Mouse (Mus musculus) kidney, adult 18-20 months (tissue): ENCODE measurements around the gene Cluh.

Source experiments
- DNase-seq: peaks from one replicate; pipeline ENCODE4 v3.0.0; 2021

The Cluh gene

DNA sequence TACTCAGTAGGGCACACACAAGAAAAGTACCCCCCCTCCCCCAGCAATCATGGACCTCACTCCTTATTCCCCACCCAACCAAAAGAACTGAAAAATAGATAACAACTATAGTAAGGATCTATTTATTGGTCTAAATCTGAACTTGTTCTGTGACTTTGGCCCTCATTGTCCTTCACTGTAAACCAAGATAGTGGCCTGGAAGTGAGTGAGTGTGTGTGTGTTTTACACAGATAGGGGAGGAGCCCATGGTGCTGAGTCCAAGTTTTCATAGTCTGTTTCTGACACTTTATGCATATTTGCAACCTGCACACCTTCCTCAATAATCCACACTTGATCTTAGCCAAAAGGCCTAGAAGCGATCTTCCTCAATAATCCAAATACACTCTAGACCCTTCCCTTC, 619 bp upstream of the Cluh start:
- DNase-seq = no peak

DNA sequence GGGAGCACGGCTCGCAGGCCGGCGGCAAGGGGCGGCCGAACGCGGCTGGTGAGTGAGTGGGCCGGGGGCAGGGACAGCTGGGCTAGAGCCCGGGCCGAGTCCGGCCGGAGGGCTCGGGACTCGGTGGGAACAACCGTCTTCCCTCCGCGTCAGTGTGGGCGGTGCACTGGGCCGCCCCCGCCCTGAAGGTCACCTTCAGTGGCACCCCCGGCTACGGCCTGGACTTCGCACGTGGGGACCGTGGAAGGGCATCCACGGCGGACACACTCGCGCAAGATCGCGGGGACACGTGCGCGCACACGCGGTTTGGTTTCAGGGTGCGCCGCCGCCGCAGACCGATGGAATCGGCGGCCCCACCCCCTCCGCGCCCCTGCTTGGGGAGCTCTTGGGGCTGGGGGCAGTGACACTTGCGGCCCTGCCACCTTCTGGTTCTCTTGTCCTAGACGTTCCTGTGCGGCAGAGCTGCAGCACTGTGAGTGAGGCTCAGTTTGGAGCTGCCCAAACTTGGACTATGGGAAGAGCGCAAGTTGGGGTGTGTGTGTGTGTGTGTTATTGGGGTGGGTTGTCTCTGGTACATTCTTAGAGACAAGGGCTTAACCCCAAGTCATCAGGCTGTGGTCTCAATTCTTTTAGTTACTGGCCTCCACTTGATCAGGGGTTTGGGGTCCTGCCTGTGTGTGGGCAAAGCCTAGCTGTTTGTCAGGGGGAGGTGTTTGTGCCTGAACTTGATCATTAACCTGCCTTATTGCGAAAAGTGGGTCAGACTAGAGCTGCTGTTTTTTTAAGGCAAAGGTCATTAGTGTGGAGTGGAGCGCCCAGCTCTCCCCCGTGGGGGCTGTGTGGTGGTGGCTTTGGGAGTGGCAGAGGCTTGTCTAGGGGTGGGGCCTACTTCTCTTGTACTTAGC, 604 bp downstream of the Cluh start:
- peak; percentile 75 for DNase-seq

DNA sequence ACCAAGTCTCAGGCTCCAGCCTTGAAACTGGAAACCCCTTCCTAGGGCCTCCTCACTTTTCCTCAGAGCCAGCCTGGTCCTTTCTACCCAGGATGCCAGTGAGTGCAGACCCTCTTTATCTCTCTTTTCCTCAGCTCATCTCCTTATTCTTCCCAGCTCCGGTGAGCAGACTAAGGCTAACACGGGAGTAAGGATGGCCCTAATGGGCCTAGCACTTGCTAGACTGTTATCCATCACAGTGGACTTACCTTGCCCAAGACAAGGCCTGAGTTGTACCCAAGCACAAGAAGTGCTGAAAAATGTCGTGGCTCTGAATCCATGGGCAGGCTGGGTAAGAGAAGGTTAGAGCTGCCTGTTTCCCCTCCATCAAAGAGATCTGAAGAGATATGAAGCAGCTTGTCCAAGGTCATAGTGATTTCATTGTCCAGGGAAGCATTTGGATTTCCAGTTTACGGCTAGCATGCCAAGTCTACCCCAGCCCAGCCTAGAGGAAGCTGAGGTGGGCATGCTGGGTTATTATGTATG, 1.3 kb downstream of the Cluh start:
- DNase-seq = no peak

DNA sequence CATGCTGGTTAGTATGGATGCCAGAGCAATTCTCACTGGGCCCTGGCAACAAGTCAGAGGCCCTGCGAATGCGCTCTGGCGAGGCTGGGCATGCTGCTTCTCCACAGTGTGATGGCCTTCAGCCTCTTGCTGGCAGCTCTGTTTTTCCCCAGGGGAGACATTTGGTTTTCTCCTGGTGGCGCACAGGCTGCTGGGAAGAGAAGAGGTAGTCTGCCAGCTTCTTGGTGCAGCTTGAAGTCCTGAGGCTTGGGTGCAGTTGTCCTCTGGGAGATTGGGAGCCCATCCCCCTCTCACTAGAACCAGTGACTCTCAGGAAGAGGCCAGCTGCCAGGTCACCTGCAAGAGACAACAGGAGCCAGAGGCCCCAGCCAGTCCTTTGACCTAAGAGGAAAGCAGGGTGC, 3.5 kb downstream of the Cluh start:
- DNase-seq = peak; percentile 67

DNA sequence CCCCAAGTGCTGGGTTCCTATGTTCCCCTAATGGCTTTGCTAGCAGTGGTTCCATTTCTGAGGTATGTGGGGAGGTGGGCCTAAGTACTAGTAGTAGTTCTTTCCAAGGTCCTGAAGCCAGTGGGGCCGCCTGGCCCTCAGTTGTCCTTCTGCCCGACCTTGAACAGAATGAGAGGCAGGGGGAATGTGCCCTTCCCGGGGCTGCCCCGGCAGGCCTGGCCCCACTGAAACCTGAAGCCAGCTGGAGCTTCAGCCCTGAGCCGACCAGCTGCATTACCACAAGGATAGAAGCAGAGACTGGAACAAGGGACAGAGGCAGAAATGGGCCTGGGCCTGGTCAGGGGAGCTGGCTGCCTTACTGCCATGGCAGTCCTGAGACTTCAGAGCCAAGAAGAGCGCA, 4.1 kb downstream of the Cluh start:
- DNase-seq = peak; percentile 36

DNA sequence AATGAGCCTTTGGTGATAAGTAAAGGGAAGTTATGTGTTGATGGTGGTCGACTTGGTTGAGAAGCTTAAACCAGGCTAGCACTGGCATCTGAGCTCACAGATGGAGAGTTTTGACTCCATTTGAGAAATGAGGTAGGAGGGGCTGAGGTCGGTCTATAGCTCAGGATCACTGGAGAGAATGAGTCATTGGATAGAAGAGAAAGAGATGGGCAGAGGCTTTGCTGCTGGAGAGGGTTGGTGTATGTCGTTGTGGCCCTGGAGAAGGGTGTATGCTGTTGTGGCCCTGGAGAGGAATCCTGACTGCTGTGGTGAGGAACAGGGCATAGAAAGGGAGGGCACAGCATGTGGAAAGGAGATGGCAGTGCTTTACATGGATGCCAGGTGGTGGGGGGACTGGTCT, 6.6 kb downstream of the Cluh start:
- DNase-seq = no peak

DNA sequence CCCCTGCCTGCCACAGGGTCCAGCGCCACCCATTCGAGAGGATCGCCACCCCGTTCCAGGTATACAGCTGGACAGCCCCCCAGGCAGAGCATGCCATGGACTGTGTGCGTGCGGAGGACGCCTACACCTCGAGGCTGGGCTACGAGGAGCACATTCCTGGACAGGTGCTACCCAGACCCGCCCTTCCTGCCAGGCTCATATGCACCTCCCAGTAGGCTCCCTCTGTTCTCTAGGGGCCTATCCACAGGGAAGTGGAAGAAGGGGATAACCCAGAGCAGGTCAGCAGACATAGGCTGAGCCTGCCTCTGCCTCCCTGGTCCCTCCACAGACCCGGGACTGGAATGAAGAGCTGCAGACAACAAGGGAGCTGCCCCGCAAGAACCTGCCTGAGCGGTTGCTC, 11.0 kb downstream of the Cluh start:
- DNase-seq = no peak

DNA sequence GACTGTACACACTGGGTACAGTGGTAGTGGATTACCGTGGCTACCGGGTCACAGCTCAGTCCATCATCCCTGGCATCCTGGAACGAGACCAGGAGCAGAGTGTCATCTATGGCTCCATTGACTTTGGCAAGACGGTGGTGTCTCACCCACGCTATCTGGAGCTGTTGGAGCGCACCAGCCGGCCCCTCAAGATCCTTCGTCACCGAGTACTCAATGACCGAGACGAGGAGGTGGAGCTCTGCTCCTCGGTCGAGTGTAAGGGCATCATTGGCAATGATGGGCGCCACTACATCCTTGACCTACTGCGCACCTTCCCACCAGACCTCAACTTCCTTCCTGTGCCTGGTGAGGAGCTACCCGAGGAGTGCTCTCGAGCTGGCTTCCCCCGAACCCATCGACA, 12.3 kb downstream of the Cluh start:
- no peak for DNase-seq

DNA sequence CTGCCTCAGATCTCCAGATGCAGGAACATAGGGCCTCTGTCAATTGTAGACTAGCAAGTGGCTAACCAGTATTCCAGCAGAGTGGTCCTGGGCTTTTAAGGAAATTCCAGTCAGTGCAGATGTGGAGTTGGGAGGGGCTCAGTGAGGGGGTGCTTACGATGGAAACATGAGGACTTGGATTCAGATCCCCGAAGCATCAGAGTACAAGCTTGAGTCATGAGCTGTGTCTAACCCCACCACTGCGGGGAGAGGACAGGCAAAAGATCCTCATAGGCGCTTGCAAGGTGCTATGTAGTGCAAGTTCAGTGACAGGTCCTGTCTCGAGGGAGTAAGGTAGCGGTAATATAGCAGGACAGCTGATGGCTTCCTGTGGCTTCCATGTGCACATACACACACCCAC, 12.9 kb downstream of the Cluh start:
- no peak for DNase-seq

DNA sequence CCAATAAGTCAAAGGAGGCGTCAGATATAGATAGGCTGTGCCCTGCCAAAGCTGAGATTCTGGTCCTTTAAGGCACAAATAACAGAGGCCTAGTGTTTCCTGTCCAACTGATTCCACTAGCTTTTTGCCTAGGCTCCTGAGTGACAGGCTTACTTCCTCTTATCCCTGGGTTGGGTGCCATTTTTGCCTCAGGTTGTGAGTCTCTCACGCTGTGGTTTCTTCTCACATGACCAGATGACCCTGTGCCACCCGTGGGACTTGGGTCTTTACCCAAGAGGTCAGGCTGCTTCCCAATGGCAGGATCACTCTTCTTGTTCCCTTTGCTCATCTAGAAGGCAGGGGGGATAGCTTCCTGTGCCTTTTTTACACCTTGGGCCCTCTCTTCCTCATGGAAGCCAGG, 15.0 kb downstream of the Cluh start:
- no peak for DNase-seq

DNA sequence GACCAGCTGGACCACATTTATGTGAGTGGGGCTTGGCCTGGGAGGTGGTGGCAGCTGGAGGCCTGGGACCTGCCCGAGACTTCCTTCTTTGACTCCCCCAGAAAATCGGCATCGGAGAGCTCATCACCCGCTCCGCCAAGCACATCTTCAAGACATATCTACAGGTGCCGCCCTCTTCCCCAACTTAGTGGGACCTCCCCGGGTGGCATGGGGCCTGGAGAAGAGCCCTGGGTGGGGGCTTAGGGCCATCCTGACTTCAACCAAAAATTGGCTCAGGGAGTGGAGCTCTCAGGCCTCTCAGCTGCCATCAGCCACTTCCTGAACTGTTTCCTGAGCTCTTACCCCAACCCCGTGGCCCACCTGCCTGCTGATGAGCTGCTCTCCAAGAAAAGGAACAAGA, 15.6 kb downstream of the Cluh start:
- DNase-seq = no peak

DNA sequence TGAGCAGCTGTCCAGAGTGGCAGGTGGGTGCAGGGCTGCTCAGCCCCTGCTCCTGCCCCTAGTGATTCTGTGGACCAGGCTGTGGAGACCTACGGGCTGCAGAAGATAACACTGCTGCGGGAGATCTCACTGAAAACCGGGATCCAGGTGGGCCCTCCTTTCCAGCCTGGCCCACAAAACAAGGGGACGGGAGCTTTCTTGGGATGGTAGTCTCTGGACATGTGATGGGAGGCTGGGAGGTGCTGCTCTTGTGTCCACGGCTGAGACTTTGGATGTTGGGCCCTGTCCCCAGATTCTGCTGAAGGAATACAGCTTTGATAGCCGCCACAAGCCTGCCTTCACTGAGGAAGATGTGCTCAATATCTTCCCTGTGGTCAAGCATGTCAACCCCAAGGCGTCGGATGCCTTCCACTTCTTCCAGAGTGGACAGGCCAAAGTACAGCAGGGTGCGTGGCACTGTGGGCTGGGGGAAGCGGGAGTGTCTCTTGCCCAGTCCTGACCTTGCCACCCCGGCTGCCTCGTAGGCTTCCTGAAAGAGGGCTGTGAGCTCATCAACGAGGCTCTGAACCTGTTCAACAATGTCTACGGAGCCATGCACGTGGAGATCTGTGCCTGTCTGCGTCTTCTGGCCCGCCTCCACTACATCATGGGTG, 16.5 kb downstream of the Cluh start:
- DNase-seq = no peak

DNA sequence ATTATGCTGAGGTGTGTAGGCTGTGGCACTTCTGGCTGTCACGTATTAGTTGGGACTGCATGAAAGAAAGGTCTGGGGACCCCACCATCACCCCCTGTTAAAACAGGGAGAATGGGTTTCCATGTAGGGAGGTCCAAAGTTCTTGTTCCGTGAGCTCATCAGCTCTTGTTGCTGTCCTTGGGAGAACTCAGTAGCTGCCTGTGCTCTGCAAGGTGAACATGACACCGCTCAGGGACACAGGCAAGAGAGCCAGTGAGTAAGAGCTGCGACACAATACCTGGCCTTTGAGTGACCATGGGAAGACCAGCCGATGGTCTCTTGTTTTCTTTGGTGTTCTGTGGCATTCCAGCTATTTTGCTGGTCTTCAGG, 17.0 kb downstream of the Cluh start:
- DNase-seq = no peak

DNA sequence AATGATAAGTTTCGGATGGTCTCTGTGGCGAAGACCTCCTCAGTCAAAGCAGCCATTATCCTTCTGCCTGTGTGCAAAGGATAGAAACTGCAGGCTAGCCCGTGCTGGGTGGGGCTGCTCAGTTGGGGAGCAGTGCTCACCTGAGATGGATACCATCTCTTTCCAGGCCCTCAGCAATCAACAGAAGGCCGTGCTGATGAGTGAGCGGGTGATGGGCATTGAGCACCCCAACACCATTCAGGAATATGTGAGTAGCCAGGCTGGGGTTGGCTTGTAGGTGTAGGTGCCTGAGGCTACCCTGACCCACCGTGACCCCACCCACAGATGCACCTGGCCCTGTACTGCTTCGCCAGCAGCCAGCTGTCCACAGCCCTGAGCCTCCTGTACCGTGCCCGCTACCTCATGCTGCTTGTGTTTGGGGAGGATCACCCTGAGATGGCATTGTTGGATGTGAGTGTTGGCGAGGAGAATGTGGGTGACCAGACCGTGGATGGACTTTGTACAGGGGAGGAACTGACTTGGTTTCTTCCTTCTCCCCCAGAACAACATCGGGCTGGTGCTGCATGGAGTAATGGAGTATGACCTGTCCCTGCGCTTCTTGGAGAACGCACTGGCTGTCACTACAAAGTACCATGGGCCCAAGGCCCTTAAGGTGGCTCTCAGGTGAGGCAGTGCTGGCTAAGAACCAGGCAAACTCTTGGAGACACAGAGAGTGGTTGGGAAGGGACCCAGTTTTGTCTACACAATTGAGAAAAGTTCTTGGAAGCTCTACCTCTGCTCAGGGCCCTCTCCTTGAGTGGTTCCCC, 17.7 kb downstream of the Cluh start:
- DNase-seq = no peak

DNA sequence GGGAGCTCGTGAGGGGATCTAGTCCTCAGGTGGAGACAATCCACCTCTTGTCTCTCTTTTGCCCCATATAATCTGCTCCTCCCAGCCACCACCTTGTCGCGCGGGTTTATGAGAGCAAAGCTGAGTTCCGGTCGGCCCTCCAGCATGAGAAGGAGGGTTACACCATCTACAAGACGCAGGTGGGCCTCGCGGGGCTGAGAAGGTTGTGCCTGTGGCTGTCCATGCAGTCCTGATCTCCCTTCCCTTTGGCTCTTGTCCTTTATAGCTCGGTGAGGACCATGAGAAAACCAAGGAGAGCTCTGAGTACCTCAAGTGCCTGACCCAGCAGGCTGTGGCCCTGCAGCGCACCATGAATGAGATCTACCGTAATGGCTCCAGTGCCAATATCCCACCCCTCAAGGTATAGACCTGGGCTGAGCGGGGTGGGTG, 18.3 kb downstream of the Cluh start:
- DNase-seq = no peak

DNA sequence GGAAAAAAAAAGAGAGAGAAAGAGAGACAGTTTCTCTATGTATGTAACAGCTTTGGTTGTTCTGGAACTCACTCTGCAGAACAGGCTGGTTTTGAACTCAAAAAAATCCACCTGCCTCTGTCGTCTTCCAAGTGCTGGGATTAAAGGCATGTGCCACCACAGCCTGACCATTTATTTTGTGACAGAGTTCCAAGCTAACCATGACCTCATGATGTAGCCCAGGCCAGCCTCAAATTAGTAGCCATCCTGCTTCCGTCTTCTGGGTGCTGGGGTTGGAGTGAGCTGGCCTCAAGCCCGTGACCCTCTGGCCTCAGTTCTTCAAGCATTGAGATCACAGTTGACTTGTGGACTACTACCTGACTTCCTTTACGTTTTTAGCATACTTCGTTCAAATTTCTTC, 19.2 kb downstream of the Cluh start:
- no peak for DNase-seq

DNA sequence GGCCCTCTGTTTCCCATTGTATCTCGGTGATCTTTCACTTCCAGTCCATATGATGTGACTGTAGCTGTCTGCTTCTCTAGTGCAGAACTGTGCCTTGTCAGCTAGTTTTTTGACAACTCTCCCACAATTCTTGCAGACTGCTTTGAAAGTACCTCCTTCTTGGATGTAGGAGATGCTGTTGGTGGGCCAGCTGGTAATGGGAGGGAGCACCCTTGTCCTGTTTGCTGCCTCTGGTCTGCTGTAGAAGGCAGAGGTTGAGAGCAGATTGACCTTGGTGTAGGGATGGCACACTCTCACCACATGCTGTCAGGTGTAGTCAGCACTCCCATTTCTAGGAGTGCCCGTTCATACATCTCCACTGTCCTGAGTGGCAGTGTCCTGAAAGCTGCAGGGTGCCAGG, 19.7 kb downstream of the Cluh start:
- DNase-seq = no peak

DNA sequence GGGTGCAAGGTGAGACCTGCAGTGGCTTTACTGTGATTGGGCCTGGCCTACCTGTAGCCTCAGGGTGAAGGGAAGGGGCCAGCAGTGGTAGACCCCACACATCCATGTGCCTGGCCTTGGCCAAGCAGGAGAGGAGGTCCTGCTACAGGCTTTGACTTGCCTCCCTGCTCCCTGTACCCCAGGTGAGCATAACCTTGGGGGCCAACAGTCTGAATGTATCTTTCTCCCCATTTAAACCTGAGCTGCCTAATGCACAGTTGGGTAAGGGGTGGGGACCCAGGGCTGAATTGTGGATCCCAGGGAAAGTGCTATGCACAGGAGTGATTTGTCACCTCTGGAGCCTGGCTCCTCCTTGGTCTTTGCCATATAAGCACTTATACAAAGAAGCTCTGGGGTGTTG, 20.9 kb downstream of the Cluh start:
- peak; percentile 2 for DNase-seq

DNA sequence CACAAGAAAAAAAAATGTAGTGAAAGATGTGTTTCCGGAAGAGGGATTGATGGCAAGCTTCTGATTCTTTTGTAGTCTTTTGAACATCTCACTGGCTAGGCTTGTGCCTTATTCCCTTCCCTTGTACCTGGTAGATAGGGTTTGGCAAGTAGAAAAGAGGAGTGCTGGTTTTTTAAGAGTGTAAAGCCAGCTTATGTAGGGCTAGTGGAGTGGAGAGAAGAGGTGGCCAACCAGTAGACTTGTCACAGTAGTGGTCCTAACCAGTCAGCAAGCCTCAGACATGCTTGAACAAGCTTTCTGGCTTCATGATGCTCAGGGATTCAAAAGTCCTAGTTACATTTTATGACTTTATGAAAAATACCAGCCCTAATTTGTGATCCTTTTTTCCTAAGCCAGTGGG, 21.7 kb downstream of the Cluh start:
- DNase-seq = no peak

DNA sequence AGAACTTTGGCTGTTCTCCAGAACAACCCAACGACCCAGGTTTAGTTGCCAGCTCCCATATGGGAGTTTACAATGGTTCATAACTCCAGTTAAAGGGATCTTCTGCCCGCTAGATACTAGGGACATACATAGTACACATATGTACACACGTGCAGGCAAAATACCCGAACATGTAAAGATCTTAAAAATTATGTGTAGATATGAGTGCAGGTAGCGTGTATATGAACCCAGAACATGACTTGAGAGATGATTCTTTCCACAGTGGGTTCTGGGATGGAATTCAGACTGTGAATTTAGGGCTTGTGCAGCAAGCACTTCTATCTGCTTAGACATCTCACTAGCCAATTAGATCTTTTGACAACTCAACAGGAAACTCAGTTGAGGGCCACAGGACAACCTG, 22.5 kb downstream of the Cluh start:
- no peak for DNase-seq

DNA sequence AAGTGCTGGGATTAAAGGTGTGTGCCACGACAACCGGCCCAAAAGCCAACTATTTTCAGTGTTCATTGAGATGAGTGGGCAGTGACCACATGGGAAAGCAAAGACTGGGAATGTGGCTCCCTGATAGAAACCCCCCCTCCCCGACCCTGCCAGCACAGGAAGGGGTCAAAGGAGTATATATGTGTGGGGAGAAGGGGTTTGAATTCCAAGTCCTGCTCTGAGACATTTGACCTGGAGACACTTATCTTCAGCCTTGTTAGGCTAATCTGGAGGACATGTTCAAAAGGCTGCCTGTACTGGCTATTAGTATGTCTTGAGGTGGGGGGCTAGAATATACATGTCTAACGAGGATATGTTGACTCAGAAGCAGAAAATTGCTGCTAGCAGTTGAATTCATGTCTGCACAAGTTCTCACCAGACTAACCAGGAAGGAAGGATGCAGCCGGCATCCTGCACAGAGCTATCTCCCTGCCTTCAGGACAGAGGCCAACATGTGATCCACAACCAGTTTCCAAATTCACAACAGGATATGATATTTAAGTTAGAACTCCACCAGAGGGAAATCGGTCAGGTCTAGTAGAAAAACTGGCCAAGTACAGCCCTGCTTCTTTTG, 23.7 kb downstream of the Cluh start:
- peak; percentile 4 for DNase-seq

DNA sequence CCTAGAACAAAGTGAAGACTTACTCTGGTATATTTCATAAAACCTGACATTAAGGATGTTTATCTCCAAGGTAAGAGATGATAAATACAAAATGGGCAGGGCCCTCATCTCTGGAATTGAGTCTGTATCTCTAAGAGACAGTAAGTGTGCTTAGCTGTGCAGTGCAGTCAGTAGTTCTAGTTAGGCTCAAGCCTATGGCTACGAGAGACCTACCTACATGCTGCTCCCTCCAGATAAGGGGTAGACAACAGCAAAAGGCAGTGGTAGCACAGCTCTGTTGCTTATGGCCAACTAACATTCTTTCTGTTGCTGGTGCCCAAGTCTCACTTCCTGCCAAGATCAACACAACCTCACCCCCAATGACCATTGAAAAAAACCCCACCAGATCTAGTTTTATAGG, 24.3 kb downstream of the Cluh start:
- DNase-seq = peak; percentile 2

DNA sequence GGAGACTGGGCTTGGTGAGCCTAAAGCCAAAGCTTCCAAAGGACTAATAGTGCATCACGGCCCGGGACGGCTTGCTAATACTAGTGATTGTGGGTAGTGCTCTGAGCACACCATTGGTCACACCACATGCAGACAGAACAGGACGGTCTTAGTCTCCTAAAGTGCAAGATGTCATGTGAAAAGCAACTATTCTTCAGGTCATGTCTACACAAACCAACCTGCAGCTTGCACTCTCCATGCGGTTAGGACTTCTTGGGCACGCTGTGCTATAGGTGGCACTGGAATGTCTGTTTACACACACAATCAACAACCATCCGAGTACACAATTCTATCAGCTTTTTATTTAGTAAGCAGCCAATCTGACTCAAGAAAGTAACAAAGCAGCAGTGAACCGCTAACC, 25.4 kb downstream of the Cluh start:
- peak; percentile 2 for DNase-seq
